Mouse (Mus musculus): ENCODE results near the gene Slc39a11. TPM values are rescaled to one million over a fixed set of nuclear protein-coding genes. Genes with fewer than 3 reads are reported as not detected.

Slc39a11 gene
- total and polyA plus RNA-seq, 2 experiments from 2014 or later, result 40.4 to 62.5 TPM

DNA sequence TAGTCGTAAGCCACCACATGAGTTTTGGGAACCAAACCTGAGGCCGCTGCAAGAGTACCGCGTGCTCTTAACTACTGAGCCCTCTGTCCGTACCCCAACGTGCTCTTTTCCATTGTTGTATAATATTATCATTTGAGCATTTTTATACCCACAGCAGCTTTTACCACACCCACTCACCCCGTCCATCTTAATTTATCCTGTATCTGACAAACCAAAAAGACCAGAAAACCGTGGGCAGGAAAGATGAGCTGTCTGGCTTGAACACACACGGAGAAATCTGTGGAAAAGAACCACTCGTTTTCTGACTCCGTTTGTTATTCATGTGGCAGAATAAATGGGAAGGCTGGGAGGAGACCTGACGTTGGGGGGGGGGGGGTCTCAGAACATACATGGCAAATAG lies 40.6 kb upstream of the Slc39a11 start:
- no peak for DNase-seq (ENCODE audit: low spot score)
- H3K27ac ChIP-seq (ENCODE audit: low read depth, low read length), result no peak overlapping the region
- no peak overlapping the region for H3K4me3 ChIP-seq (ENCODE audit: low read depth, low read length)
- no peaks in the 10 kb centered on the region for H3K9me3 ChIP-seq (ENCODE audit: low read length)
- no peak overlapping the region for H3K4me2 ChIP-seq (ENCODE audit: low read depth, low read length, poor library complexity, severe bottlenecking)
- peaks cover 51% of the 10 kb centered on the region for H3K36me3 ChIP-seq (ENCODE audit: insufficient read depth, low read length)
- TF ChIP-seq CTCF (IDR thresholded peaks at IDR 0.05), result no peak
- WGBS, result 90% methylated on average over 12 of the region's 12 CpGs
- H3K9ac ChIP-seq (replicated peaks; ENCODE audit: low read length, poor library complexity, severe bottlenecking), result no peak overlapping the region
- no peak for ATAC-seq (ENCODE audit: low FRiP score)
- no peaks in the 10 kb centered on the region for H3K27me3 ChIP-seq (ENCODE audit: insufficient read depth, low read length)
- no peaks in the 10 kb centered on the region for H3K4me1 ChIP-seq (ENCODE audit: insufficient read depth, low read length)

DNA sequence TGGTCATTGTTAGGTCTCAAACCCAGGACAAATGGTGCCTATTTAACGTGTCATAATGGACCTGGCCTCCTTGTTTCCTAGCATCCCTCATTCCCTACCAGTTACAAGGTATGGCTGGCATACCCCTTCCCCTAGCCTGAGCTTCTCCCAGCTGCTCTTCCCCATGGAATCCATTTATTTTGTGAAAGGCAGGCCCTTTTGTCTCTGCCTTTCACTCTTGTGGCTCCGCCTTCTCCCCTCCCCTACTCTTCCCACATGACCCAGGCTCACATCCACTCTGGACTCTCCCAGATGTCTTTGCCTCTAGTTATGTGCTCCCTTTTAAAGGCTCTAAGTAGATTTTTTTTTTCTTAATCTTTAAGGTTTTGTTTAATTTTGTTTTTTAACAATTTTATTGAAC lies 37.2 kb upstream of the Slc39a11 start:
- no peak for DNase-seq (ENCODE audit: low spot score)
- Histone ChIP-seq H3K4me2 (ENCODE audit: low read depth, low read length, poor library complexity, severe bottlenecking) (no peak overlapping the region), H3K27me3 (ENCODE audit: insufficient read depth, low read length) (no peaks in the 10 kb centered on the region), H3K9me3 (ENCODE audit: low read length) (no peaks in the 10 kb centered on the region), H3K4me1 (ENCODE audit: insufficient read depth, low read length) (peaks cover 12% of the 10 kb centered on the region), H3K9ac (replicated peaks; ENCODE audit: low read length, poor library complexity, severe bottlenecking) (no peak overlapping the region), H3K27ac (ENCODE audit: low read depth, low read length) (no peak overlapping the region), H3K36me3 (ENCODE audit: insufficient read depth, low read length) (peaks cover 24% of the 10 kb centered on the region), H3K4me3 (ENCODE audit: low read depth, low read length) (no peak overlapping the region)
- no peak for ATAC-seq (ENCODE audit: low FRiP score)
- TF ChIP-seq CTCF (IDR thresholded peaks at IDR 0.05), result no peak
- WGBS, result 58% methylated on average over 2 of the region's 2 CpGs

DNA sequence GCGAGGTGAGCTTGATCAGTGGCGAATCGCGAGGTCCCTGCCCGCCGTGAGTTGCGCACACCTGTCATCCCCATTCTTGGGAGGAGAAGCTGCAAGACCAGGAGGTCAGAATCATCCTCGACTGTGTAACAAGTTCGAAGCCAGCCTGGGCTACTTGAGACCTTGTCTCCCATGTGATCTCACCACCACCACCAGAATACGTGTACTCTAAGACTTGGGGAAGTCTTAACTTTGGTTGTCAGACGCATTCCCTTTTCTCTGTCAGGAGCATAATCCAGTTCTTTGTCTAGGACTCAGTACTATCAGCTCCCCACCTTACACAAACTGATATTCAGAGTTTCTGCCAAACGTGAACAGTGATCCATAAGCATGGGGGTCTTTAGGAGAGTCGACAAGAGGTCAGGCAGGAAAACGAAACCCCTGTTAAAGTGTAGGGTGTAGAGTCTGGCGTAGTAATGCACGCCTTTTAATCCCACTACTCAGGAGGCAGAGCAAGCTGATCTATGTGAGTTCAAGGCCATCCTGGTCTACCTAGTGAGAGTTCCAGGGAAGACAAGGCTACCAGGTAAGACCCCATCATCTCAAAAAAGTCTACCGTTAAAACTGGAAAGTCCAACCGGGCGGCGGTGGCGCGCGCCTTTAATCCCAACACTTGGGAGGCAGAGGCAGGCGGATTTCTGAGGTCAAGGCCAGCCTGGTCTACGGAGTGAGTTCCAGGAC lies 35.0 kb upstream of the Slc39a11 start:
- TF ChIP-seq CTCF (IDR thresholded peaks at IDR 0.05), result no peak
- peak overlapping the region; percentile 92 for H3K27ac ChIP-seq (ENCODE audit: low read depth, low read length)
- ATAC-seq (ENCODE audit: low FRiP score) (no peak), DNase-seq (ENCODE audit: low spot score) (no peak)
- peak overlapping the region; percentile 97 for H3K4me2 ChIP-seq (ENCODE audit: low read depth, low read length, poor library complexity, severe bottlenecking)
- H3K9me3 ChIP-seq (ENCODE audit: low read length), result no peaks in the 10 kb centered on the region
- WGBS, result 43% methylated on average over 25 of the region's 25 CpGs
- H3K4me3 ChIP-seq (ENCODE audit: low read depth, low read length), result peak overlapping the region; percentile 94
- peaks cover 12% of the 10 kb centered on the region for H3K4me1 ChIP-seq (ENCODE audit: insufficient read depth, low read length)
- H3K27me3 ChIP-seq (ENCODE audit: insufficient read depth, low read length), result no peaks in the 10 kb centered on the region
- H3K36me3 ChIP-seq (ENCODE audit: insufficient read depth, low read length), result peaks cover 22% of the 10 kb centered on the region
- H3K9ac ChIP-seq (replicated peaks; ENCODE audit: low read length, poor library complexity, severe bottlenecking), result peak overlapping the region; percentile 92

- peaks cover 15% of the 10 kb centered on the region for H3K36me3 ChIP-seq (ENCODE audit: insufficient read depth, low read length)
- peak within 1 kb of the TSS; percentile 92 for H3K27ac ChIP-seq (ENCODE audit: low read depth, low read length)
- H3K27me3 ChIP-seq (ENCODE audit: insufficient read depth, low read length), result no peaks in the 10 kb centered on the region
- DNase-seq (ENCODE audit: low spot score), result peak; percentile 97
- TF ChIP-seq CTCF (IDR thresholded peaks at IDR 0.05), result no peak
- peak within 1 kb of the TSS; percentile 97 for H3K4me2 ChIP-seq (ENCODE audit: low read depth, low read length, poor library complexity, severe bottlenecking)
- under 1% methylated on average over 68 of the region's 73 CpGs for WGBS
- peaks cover 12% of the 10 kb centered on the region for H3K4me1 ChIP-seq (ENCODE audit: insufficient read depth, low read length)
- peak within 1 kb of the TSS; percentile 92 for H3K9ac ChIP-seq (replicated peaks; ENCODE audit: low read length, poor library complexity, severe bottlenecking)
- ATAC-seq (ENCODE audit: low FRiP score), result peak; percentile 94
- H3K9me3 ChIP-seq (ENCODE audit: low read length), result no peaks in the 10 kb centered on the region
- peak within 1 kb of the TSS; percentile 94 for H3K4me3 ChIP-seq (ENCODE audit: low read depth, low read length)
Measured at GRCm38 (mm10) chr11:113683957-113684706, 34.3 kb upstream of the Slc39a11 start, which contains the start of the genes Fam104a and D11Wsu47e. TSS of gene Fam104a (minus strand) at chr11:113684155. TSS of gene D11Wsu47e (plus strand) at chr11:113684412.

GRCm38 (mm10) chr11:113683627-113683956 lies 33.7 kb upstream of the Slc39a11 start:
- H3K36me3 ChIP-seq (ENCODE audit: insufficient read depth, low read length), result peaks cover 10% of the 10 kb centered on the region
- WGBS, result under 1% methylated on average over 31 of the region's 38 CpGs
- no peak for TF ChIP-seq CTCF (IDR thresholded peaks at IDR 0.05)
- peak overlapping the region; percentile 94 for H3K4me3 ChIP-seq (ENCODE audit: low read depth, low read length)
- peak overlapping the region; percentile 92 for H3K27ac ChIP-seq (ENCODE audit: low read depth, low read length)
- H3K27me3 ChIP-seq (ENCODE audit: insufficient read depth, low read length), result no peaks in the 10 kb centered on the region
- DNase-seq (ENCODE audit: low spot score), result no peak
- ATAC-seq (ENCODE audit: low FRiP score), result peak; percentile 56; the same call in 1 of the 2 replicates
- H3K9ac ChIP-seq (replicated peaks; ENCODE audit: low read length, poor library complexity, severe bottlenecking), result peak overlapping the region; percentile 92
- H3K4me1 ChIP-seq (ENCODE audit: insufficient read depth, low read length), result peaks cover 12% of the 10 kb centered on the region
- peak overlapping the region; percentile 97 for H3K4me2 ChIP-seq (ENCODE audit: low read depth, low read length, poor library complexity, severe bottlenecking)
- H3K9me3 ChIP-seq (ENCODE audit: low read length), result no peaks in the 10 kb centered on the region

Measured in midbrain, postnatal 0 days (tissue).